Mouse (Mus musculus): ENCODE results near the gene Wdr81. TPM values are rescaled to one million over a fixed set of nuclear protein-coding genes. Genes with fewer than 3 reads are reported as not detected.

The Wdr81 gene
- polyA plus RNA-seq, 1 experiment: 4.9 TPM

DNA sequence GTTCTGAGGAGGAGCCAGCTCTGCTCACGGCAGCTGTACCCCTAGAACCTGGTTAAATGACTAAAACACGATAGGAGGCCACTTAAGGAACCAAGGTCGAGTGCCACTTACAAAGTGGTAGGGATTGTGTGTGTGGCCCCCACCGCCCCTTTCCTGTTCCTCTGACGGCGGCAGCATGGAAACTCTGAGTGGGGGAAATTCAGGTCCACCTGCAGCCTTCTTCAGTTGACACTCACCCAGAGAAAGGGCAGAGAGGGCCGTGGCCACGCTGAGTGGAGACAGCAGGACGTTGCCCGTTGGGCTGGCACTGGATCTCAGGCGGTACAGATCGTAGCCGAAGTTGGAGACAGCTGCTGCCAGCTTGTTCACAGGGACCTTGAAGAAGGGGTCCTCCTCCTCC lies 38.5 kb downstream of the Wdr81 start:
- Histone ChIP-seq H3K27ac (ENCODE audit: insufficient read depth, low read length) (no peak overlapping the region), H3K9ac (ENCODE audit: low read depth, poor library complexity, severe bottlenecking) (no peak overlapping the region)

DNA sequence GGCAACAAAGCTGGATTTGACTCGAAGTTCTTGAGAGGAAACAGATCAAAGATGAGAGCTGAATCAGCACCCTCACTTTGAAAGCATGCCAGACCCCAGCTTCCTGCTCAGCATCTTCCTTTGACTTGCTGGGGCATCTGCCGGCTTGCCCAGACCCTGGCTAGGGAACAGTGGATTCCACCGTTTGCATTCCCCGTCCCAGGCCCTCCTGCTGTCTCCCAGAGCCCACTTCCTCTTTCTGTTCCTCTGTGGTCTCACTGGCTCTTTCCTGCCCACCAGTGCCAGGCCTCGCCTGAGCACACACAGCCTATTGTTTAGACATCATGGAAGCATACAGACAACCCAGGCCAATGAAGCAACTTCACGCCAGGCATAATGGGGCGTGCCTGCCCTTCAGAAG lies 39.4 kb downstream of the Wdr81 start:
- H3K9me3 ChIP-seq (replicated peaks; ENCODE audit: control insufficient read depth, insufficient read depth, low read length, poor library complexity, severe bottlenecking): no peaks in the 10 kb centered on the region
- TF ChIP-seq CTCF (IDR thresholded peaks at IDR 0.05; ENCODE audit: low read depth, low read length) (no peak), POLR2A (IDR thresholded peaks at IDR 0.05; ENCODE audit: insufficient read depth, low read length) (no peak), EP300 (IDR thresholded peaks at IDR 0.05; ENCODE audit: insufficient read depth, low read depth, low read length) (no peak)
- H3K36me3 ChIP-seq (ENCODE audit: control insufficient read depth, insufficient read depth, low read length, poor library complexity, severe bottlenecking): no peaks in the 10 kb centered on the region
- H3K4me3 ChIP-seq (ENCODE audit: low read depth, low read length): no peak overlapping the region
- H3K27ac ChIP-seq (ENCODE audit: insufficient read depth, low read length): no peak overlapping the region
- H3K9ac ChIP-seq (ENCODE audit: low read depth, poor library complexity, severe bottlenecking): no peak overlapping the region
- H3K4me1 ChIP-seq (ENCODE audit: control insufficient read depth, insufficient read depth, low read length): no peaks in the 10 kb centered on the region
- H3K27me3 ChIP-seq (ENCODE audit: control insufficient read depth, insufficient read depth, low read length, poor library complexity, severe bottlenecking): no peaks in the 10 kb centered on the region

More for the DNA sequence above, 38.5 kb downstream of the Wdr81 start:
- Histone ChIP-seq H3K27me3 (ENCODE audit: control insufficient read depth, insufficient read depth, low read length, poor library complexity, severe bottlenecking) (no peaks in the 10 kb centered on the region), H3K9me3 (replicated peaks; ENCODE audit: control insufficient read depth, insufficient read depth, low read length, poor library complexity, severe bottlenecking) (no peaks in the 10 kb centered on the region), H3K36me3 (ENCODE audit: control insufficient read depth, insufficient read depth, low read length, poor library complexity, severe bottlenecking) (no peaks in the 10 kb centered on the region), H3K4me3 (ENCODE audit: low read depth, low read length) (no peak overlapping the region), H3K4me1 (ENCODE audit: control insufficient read depth, insufficient read depth, low read length) (no peaks in the 10 kb centered on the region)
- no peak for TF ChIP-seq POLR2A (IDR thresholded peaks at IDR 0.05; ENCODE audit: insufficient read depth, low read length)

DNA sequence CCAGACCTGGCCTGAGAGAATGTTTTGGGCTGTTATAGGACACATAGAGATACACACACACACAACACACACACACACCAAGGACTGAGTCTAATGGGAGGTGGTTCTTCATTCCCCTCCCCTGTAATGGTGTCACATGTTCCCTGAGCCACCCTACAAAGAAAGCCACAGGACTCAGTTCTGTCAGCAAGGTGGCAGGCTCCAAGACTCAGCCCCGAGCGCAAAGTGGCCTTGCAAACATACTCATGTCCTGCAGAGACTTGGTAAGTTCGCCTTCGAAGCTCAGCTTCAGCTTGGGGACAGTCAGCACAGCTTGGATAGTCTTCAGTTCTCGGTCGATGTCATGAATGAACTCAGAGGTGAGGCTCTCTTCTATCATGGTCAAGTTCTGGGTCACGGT lies 43.9 kb downstream of the Wdr81 start:
- Histone ChIP-seq H3K4me1 (ENCODE audit: control insufficient read depth, insufficient read depth, low read length) (no peaks in the 10 kb centered on the region), H3K9ac (ENCODE audit: low read depth, poor library complexity, severe bottlenecking) (no peak overlapping the region), H3K36me3 (ENCODE audit: control insufficient read depth, insufficient read depth, low read length, poor library complexity, severe bottlenecking) (no peaks in the 10 kb centered on the region), H3K27me3 (ENCODE audit: control insufficient read depth, insufficient read depth, low read length, poor library complexity, severe bottlenecking) (no peaks in the 10 kb centered on the region), H3K4me3 (ENCODE audit: low read depth, low read length) (no peak overlapping the region), H3K27ac (ENCODE audit: insufficient read depth, low read length) (no peak overlapping the region), H3K9me3 (replicated peaks; ENCODE audit: control insufficient read depth, insufficient read depth, low read length, poor library complexity, severe bottlenecking) (no peaks in the 10 kb centered on the region)
- TF ChIP-seq EP300 (IDR thresholded peaks at IDR 0.05; ENCODE audit: insufficient read depth, low read depth, low read length) (no peak), POLR2A (IDR thresholded peaks at IDR 0.05; ENCODE audit: insufficient read depth, low read length) (no peak), CTCF (IDR thresholded peaks at IDR 0.05; ENCODE audit: low read depth, low read length) (no peak)

GRCm38 (mm10) chr11:75409679-75410575 lies 44.6 kb downstream of the Wdr81 start:
- Histone ChIP-seq H3K9ac (ENCODE audit: low read depth, poor library complexity, severe bottlenecking) (no peak overlapping the region), H3K9me3 (replicated peaks; ENCODE audit: control insufficient read depth, insufficient read depth, low read length, poor library complexity, severe bottlenecking) (no peaks in the 10 kb centered on the region), H3K27ac (ENCODE audit: insufficient read depth, low read length) (no peak overlapping the region), H3K4me1 (ENCODE audit: control insufficient read depth, insufficient read depth, low read length) (no peaks in the 10 kb centered on the region), H3K4me3 (ENCODE audit: low read depth, low read length) (no peak overlapping the region), H3K36me3 (ENCODE audit: control insufficient read depth, insufficient read depth, low read length, poor library complexity, severe bottlenecking) (no peaks in the 10 kb centered on the region), H3K27me3 (ENCODE audit: control insufficient read depth, insufficient read depth, low read length, poor library complexity, severe bottlenecking) (no peaks in the 10 kb centered on the region)
- no peak for TF ChIP-seq CTCF (IDR thresholded peaks at IDR 0.05; ENCODE audit: low read depth, low read length)
- TF ChIP-seq POLR2A (IDR thresholded peaks at IDR 0.05; ENCODE audit: insufficient read depth, low read length): no peak
- TF ChIP-seq EP300 (IDR thresholded peaks at IDR 0.05; ENCODE audit: insufficient read depth, low read depth, low read length): no peak

DNA sequence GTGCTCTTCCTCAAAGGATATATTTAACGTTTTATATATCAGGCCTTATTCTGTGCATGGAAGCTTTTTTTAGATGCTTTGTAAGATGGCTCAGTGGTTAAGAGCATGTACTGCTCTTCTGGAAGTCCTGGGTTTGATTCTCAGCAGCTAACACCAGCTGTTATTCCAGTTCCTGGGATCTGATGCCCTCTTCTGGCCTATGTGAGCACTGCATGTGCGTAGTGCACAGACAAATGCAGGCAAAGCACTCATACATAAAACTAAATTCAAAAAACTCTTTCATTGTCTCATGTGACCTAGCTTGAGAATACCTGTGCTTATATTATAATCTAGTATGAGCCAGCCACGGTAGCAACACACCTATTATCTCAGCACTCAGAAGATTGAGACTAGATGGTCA lies 47.7 kb downstream of the Wdr81 start:
- H3K4me1 ChIP-seq (ENCODE audit: control insufficient read depth, insufficient read depth, low read length): no peaks in the 10 kb centered on the region
- no peak overlapping the region for H3K4me3 ChIP-seq (ENCODE audit: low read depth, low read length)
- H3K9me3 ChIP-seq (replicated peaks; ENCODE audit: control insufficient read depth, insufficient read depth, low read length, poor library complexity, severe bottlenecking): no peaks in the 10 kb centered on the region
- no peaks in the 10 kb centered on the region for H3K36me3 ChIP-seq (ENCODE audit: control insufficient read depth, insufficient read depth, low read length, poor library complexity, severe bottlenecking)
- H3K27me3 ChIP-seq (ENCODE audit: control insufficient read depth, insufficient read depth, low read length, poor library complexity, severe bottlenecking): no peaks in the 10 kb centered on the region
- TF ChIP-seq CTCF (IDR thresholded peaks at IDR 0.05; ENCODE audit: low read depth, low read length) (peak; percentile 76), EP300 (IDR thresholded peaks at IDR 0.05; ENCODE audit: insufficient read depth, low read depth, low read length) (no peak), POLR2A (IDR thresholded peaks at IDR 0.05; ENCODE audit: insufficient read depth, low read length) (no peak)
- H3K9ac ChIP-seq (ENCODE audit: low read depth, poor library complexity, severe bottlenecking): no peak overlapping the region
- H3K27ac ChIP-seq (ENCODE audit: insufficient read depth, low read length): no peak overlapping the region

DNA sequence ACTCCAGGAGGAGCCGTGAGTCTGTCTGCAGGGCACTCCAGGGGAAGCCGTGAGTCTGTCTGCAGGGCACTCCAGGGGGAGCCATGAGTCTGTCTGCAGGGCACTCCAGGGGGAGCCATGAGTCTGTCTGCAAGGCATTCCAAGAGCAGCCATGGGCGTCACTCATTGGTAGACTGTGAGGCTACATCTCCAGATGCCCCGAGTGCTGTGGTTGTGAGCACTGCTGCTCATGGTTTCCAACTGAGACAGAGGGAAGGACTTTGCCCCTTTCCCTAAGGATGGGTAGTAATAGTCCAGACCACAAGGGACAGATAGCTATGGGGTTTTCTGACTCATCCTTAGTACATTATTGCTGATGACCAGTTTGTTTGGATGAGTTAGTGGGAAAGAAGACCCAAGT lies 48.4 kb downstream of the Wdr81 start:
- no peaks in the 10 kb centered on the region for H3K27me3 ChIP-seq (ENCODE audit: control insufficient read depth, insufficient read depth, low read length, poor library complexity, severe bottlenecking)
- H3K4me3 ChIP-seq (ENCODE audit: low read depth, low read length): no peak overlapping the region
- H3K4me1 ChIP-seq (ENCODE audit: control insufficient read depth, insufficient read depth, low read length): no peaks in the 10 kb centered on the region
- TF ChIP-seq EP300 (IDR thresholded peaks at IDR 0.05; ENCODE audit: insufficient read depth, low read depth, low read length): no peak
- no peak for TF ChIP-seq CTCF (IDR thresholded peaks at IDR 0.05; ENCODE audit: low read depth, low read length)
- TF ChIP-seq POLR2A (IDR thresholded peaks at IDR 0.05; ENCODE audit: insufficient read depth, low read length): no peak
- H3K9me3 ChIP-seq (replicated peaks; ENCODE audit: control insufficient read depth, insufficient read depth, low read length, poor library complexity, severe bottlenecking): no peaks in the 10 kb centered on the region
- no peak overlapping the region for H3K9ac ChIP-seq (ENCODE audit: low read depth, poor library complexity, severe bottlenecking)
- no peaks in the 10 kb centered on the region for H3K36me3 ChIP-seq (ENCODE audit: control insufficient read depth, insufficient read depth, low read length, poor library complexity, severe bottlenecking)
- H3K27ac ChIP-seq (ENCODE audit: insufficient read depth, low read length): no peak overlapping the region
